8 mouse cellular contexts compared by ENCODE assay signal in the genomic region with DNA sequence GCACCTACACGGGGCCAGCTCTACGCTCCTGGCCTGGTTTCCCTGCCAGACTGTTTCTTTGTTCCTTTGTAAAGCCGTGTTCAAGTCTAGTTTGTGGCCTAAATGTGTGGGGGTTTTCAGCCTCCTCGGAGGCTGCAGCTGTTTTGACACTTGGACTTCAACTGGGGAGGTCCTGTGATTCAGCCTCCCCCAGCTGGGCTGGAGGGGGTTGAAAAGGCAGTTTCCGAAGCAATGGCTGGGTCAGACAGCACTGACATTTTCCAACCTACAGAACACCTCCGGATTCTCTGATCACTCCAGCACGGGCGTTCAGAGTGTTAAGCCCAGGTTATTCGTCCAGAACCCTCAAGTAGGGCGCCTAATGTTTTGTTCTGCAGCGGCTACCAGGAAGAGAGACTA. TPM values are rescaled to one million over a fixed set of nuclear protein-coding genes. Genes with fewer than 3 reads are reported as not detected.
DNase-seq lines count a peak whose midpoint lies in the region; ATAC-seq and TF ChIP-seq lines count a peak whose summit lies in the region.

No protein-coding gene starts in this region.

- no peaks in the 10 kb centered on the region for H3K36me3 ChIP-seq in embryonic facial prominence, embryonic 12.5 days
- H3K36me3 ChIP-seq in intestine, postnatal 0 days (ENCODE audit: control insufficient read depth, insufficient read depth): no peaks in the 10 kb centered on the region
- H3K36me3 ChIP-seq in neural tube, embryonic 12.5 days: no peaks in the 10 kb centered on the region

- ATAC-seq in embryonic facial prominence, embryonic 12.5 days (ENCODE audit: insufficient number of reproducible peaks, insufficient read depth, low FRiP score, low TSS enrichment): no peak
- no peak for ATAC-seq in intestine, postnatal 0 days
- no peak for ATAC-seq in neural tube, embryonic 12.5 days (ENCODE audit: low FRiP score, low read depth)

- TF ChIP-seq POLR2A in cerebellum, adult 2 months (IDR thresholded peaks at IDR 0.05; ENCODE audit: borderline replicate concordance, insufficient read depth, low read length): no peak

- H3K4me1 ChIP-seq in cerebellum, adult 2 months (ENCODE audit: control insufficient read depth, insufficient read depth, low read length): no peaks in the 10 kb centered on the region; the same call in 1 of the 2 replicates
- peaks cover 15% of the 10 kb centered on the region; the same call in 1 of the 2 replicates for H3K4me1 ChIP-seq in embryonic facial prominence, embryonic 12.5 days
- H3K4me1 ChIP-seq in intestine, postnatal 0 days (replicated peaks; ENCODE audit: control insufficient read depth, insufficient read depth, low read length): no peaks in the 10 kb centered on the region
- H3K4me1 ChIP-seq in neural tube, embryonic 12.5 days: peaks cover 6% of the 10 kb centered on the region; the same call in 1 of the 2 replicates

- H3K9ac ChIP-seq in embryonic facial prominence, embryonic 12.5 days: peak overlapping the region; percentile 98
- H3K9ac ChIP-seq in intestine, postnatal 0 days (ENCODE audit: low read depth, low read length): peak overlapping the region; percentile 95
- H3K9ac ChIP-seq in neural tube, embryonic 12.5 days: peak overlapping the region; percentile 96

- DNase-seq in cerebellum, adult 2 months: no peak
- DNase-seq in cerebellum, adult 9-11 months: no peak
- peak; percentile 63 for DNase-seq in 416B (ENCODE audit: low read depth)
- no peak for DNase-seq in right cerebral cortex, postnatal 36 days (ENCODE audit: low spot score in 2 of 2)
- DNase-seq in urinary bladder, postnatal 10 days (ENCODE audit: low spot score): no peak

- no peaks in the 10 kb centered on the region for H3K27me3 ChIP-seq in cerebellum, adult 2 months (ENCODE audit: control insufficient read depth, insufficient read depth, low read length)
- H3K27me3 ChIP-seq in embryonic facial prominence, embryonic 12.5 days: no peaks in the 10 kb centered on the region; the same call in 1 of the 2 replicates
- no peaks in the 10 kb centered on the region for H3K27me3 ChIP-seq in intestine, postnatal 0 days (replicated peaks; ENCODE audit: control insufficient read depth, insufficient read depth, low read length)
- peaks cover 12% of the 10 kb centered on the region for H3K27me3 ChIP-seq in neural tube, embryonic 12.5 days (replicated peaks)

- no peak for TF ChIP-seq CTCF in cerebellum, adult 2 months (IDR thresholded peaks at IDR 0.05; ENCODE audit: borderline replicate concordance, insufficient read depth, low read depth, low read length)
- no peak for TF ChIP-seq CTCF in intestine, postnatal 0 days (IDR thresholded peaks at IDR 0.05; ENCODE audit: low read depth)

- peak overlapping the region; percentile 81 for H3K4me2 ChIP-seq in embryonic facial prominence, embryonic 12.5 days (replicated peaks)
- peak overlapping the region; percentile 91 for H3K4me2 ChIP-seq in intestine, postnatal 0 days (replicated peaks; ENCODE audit: low read depth)
- peak overlapping the region; percentile 71 for H3K4me2 ChIP-seq in neural tube, embryonic 12.5 days (replicated peaks)

- H3K27ac ChIP-seq in cerebellum, adult 2 months (ENCODE audit: insufficient read depth, low read length): peak overlapping the region; percentile 89
- peak overlapping the region; percentile 98 for H3K27ac ChIP-seq in embryonic facial prominence, embryonic 12.5 days
- peak overlapping the region; percentile 97 for H3K27ac ChIP-seq in intestine, postnatal 0 days (ENCODE audit: low read depth, low read length)
- H3K27ac ChIP-seq in neural tube, embryonic 12.5 days: peak overlapping the region; percentile 99

- WGBS in cerebellum, adult 2 months: under 1% methylated on average over 11 of the region's 11 CpGs
- under 1% methylated on average over 11 of the region's 11 CpGs for WGBS in embryonic facial prominence, embryonic 12.5 days
- WGBS in intestine, postnatal 0 days: under 1% methylated on average over 11 of the region's 11 CpGs
- 1% methylated on average over 11 of the region's 11 CpGs for WGBS in neural tube, embryonic 12.5 days

- peak overlapping the region; percentile 79 for H3K4me3 ChIP-seq in cerebellum, adult 2 months (replicated peaks; ENCODE audit: insufficient read depth, low read depth, low read length)
- H3K4me3 ChIP-seq in embryonic facial prominence, embryonic 12.5 days: peak overlapping the region; percentile 85
- peak overlapping the region; percentile 84 for H3K4me3 ChIP-seq in intestine, postnatal 0 days (ENCODE audit: low read depth, low read length)
- H3K4me3 ChIP-seq in neural tube, embryonic 12.5 days: peak overlapping the region; percentile 74

- no peaks in the 10 kb centered on the region for H3K9me3 ChIP-seq in embryonic facial prominence, embryonic 12.5 days
- no peaks in the 10 kb centered on the region for H3K9me3 ChIP-seq in intestine, postnatal 0 days (ENCODE audit: control insufficient read depth)
- H3K9me3 ChIP-seq in neural tube, embryonic 12.5 days: no peaks in the 10 kb centered on the region

RNA-seq across cellular contexts. Expression of a gene that starts 0.6 kb away (rescaled TPM):
- polyA plus RNA-seq in cerebellum, adult 2 months (2012; rRNA removed): 124 and 126 TPM in 2 replicates
- polyA plus RNA-seq in embryonic facial prominence, embryonic 12.5 days (2016; fragmentation: Nextera tagmentation; extraction: Ambion mirVana): 206 and 207 TPM in 2 replicates
- polyA plus RNA-seq in intestine, postnatal 0 days (2015; fragmentation: Nextera tagmentation; extraction: Ambion mirVana): 205 and 218 TPM in 2 replicates
- polyA plus RNA-seq in neural tube, embryonic 12.5 days (2016; fragmentation: Nextera tagmentation; extraction: Ambion mirVana): 186 and 192 TPM in 2 replicates

RNA-seq across cellular contexts. Expression of a gene that starts 4.1 kb away (rescaled TPM):
- 36.2 and 46.9 TPM in 2 replicates for polyA plus RNA-seq in cerebellum, adult 2 months (2012; rRNA removed)
- 32.3 and 34.3 TPM in 2 replicates for polyA plus RNA-seq in embryonic facial prominence, embryonic 12.5 days (2016; fragmentation: Nextera tagmentation; extraction: Ambion mirVana)
- polyA plus RNA-seq in intestine, postnatal 0 days (2015; fragmentation: Nextera tagmentation; extraction: Ambion mirVana): 9.9 and 10.3 TPM in 2 replicates
- polyA plus RNA-seq in neural tube, embryonic 12.5 days (2016; fragmentation: Nextera tagmentation; extraction: Ambion mirVana): 42.1 and 42.6 TPM in 2 replicates

RNA-seq across cellular contexts. Expression of a gene that starts 21.1 kb away (rescaled TPM):
- polyA plus RNA-seq in cerebellum, adult 2 months (2012; rRNA removed): 2.5 and 3.3 TPM in 2 replicates
- 0.13 TPM in 1 of 2 replicates, not detected in the other for polyA plus RNA-seq in embryonic facial prominence, embryonic 12.5 days (2016; fragmentation: Nextera tagmentation; extraction: Ambion mirVana)
- 0.08 TPM in 1 of 2 replicates, not detected in the other for polyA plus RNA-seq in intestine, postnatal 0 days (2015; fragmentation: Nextera tagmentation; extraction: Ambion mirVana)
- polyA plus RNA-seq in neural tube, embryonic 12.5 days (2016; fragmentation: Nextera tagmentation; extraction: Ambion mirVana): 0.13 and 0.34 TPM in 2 replicates
